Comparison of ENCODE assay signal across 9 mouse cellular contexts in the genomic region with DNA sequence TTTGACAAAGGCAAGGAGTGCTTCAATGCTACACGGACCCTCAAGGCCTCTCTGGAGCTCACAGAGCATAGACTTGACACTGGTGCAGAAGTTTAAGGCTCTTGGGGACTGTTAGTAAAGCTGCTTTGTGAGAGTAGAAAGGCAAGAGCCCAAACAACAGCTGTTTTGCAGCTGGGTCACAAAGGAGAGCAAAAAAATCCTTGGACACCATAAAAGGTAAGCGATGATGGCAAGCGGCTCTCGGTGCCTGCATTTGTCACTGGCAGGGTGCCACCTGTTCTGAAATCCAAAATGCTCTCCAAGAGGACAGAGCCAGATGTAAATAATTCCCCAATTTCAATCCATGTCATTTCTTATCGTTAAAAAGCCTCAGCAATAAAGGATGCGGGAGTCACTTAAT.
DNase-seq lines count a peak whose midpoint lies in the region; ATAC-seq and TF ChIP-seq lines count a peak whose summit lies in the region.
"Had no signal": no experiment of that assay in that cellular context is flagged by ENCODE, and none has a peak within 500 bp of the region (broad histone marks: within the 10 kb centered on the region; RNA-seq: fewer than 3 reads in every experiment).

No protein-coding gene starts in this region.

- intact Hi-C loops in gastrocnemius, adult 2 months (cut with DNase I): no loop called here

- peak; percentile 6 for DNase-seq in liver, adult 2 months (ENCODE audit: extremely low read depth, low read depth, low spot score)
- DNase-seq in liver: no peak
- DNase-seq in gastrocnemius, adult 2 months: peak; percentile 59
- peak; percentile 70 for DNase-seq in testis, postnatal 10 days (ENCODE audit: low spot score)
- no peak for DNase-seq in spleen, postnatal 4 days (ENCODE audit: low spot score in 2 of 2)
- DNase-seq in thymus, adult 18-20 months: no peak
- no peak for DNase-seq in right cerebral cortex, postnatal 25 days

- no peaks in the 10 kb centered on the region for H3K9me3 ChIP-seq in limb, embryonic 13.5 days

- TF ChIP-seq POLR2A in liver, adult 2 months (IDR thresholded peaks at IDR 0.05; ENCODE audit: extremely low read depth, insufficient read depth, low read length): no peak

- peak; percentile 30; the same call in 1 of the 2 replicates for ATAC-seq in limb, embryonic 13.5 days (ENCODE audit: low FRiP score, low read depth)

- H3K27ac ChIP-seq in liver, adult 2 months (replicated peaks; ENCODE audit: insufficient read depth, low read depth, low read length): no peak overlapping the region
- H3K27ac ChIP-seq in gastrocnemius, adult 2 months: peak overlapping the region; percentile 24; the same call in 1 of the 2 replicates
- peak overlapping the region; percentile 52; the same call in 1 of the 2 replicates for H3K27ac ChIP-seq in limb, embryonic 13.5 days

- H3K4me3 ChIP-seq in liver, adult 2 months (ENCODE audit: insufficient read depth, low read depth, low read length): no peak overlapping the region
- peak overlapping the region; percentile 31 for H3K4me3 ChIP-seq in gastrocnemius, adult 2 months
- no peak overlapping the region for H3K4me3 ChIP-seq in limb, embryonic 13.5 days
- H3K4me3 ChIP-seq: erythroblast, embryonic 14.5 days had no signal

- no peak for TF ChIP-seq CTCF in liver, adult 2 months (IDR thresholded peaks at IDR 0.05; ENCODE audit: low read depth, low read length)
- no peak for TF ChIP-seq CTCF in gastrocnemius, adult 2 months (IDR thresholded peaks at IDR 0.05)

- H3K4me2 ChIP-seq in limb, embryonic 13.5 days (replicated peaks): no peak overlapping the region

- no peaks in the 10 kb centered on the region for H3K79me2 ChIP-seq in liver, adult 2 months (ENCODE audit: control insufficient read depth, insufficient read depth, low read length)

- 75% methylated on average over 6 of the region's 6 CpGs for WGBS in liver, adult 2 months
- WGBS in limb, embryonic 13.5 days: 23% methylated on average over 6 of the region's 6 CpGs

- no peaks in the 10 kb centered on the region for H3K36me3 ChIP-seq in liver, adult 2 months (ENCODE audit: control insufficient read depth, insufficient read depth, low read length)
- no peaks in the 10 kb centered on the region for H3K36me3 ChIP-seq in limb, embryonic 13.5 days

- no peaks in the 10 kb centered on the region for H3K27me3 ChIP-seq in liver, adult 2 months (ENCODE audit: control insufficient read depth, insufficient read depth, low read length)
- H3K27me3 ChIP-seq in limb, embryonic 13.5 days: no peaks in the 10 kb centered on the region

- H3K4me1 ChIP-seq in liver, adult 2 months (ENCODE audit: control insufficient read depth, insufficient read depth, low read length): no peaks in the 10 kb centered on the region
- peaks cover 15% of the 10 kb centered on the region for H3K4me1 ChIP-seq in limb, embryonic 13.5 days

- no peak overlapping the region for H3K9ac ChIP-seq in liver, adult 2 months (ENCODE audit: low read depth, low read length)
- H3K9ac ChIP-seq in limb, embryonic 13.5 days: no peak overlapping the region

Comparison
In these comparisons a context has a peak if more than half of its experiments do, and no peak if none do; other contexts are left out.
1. DNase-seq: peak in liver, adult 2 months (single experiment), gastrocnemius, adult 2 months (single experiment) and testis, postnatal 10 days (single experiment); none in liver (single experiment), spleen, postnatal 4 days (0 of 2), thymus, adult 18-20 months (0 of 2) and right cerebral cortex, postnatal 25 days (single experiment).